Mouse (Mus musculus): ENCODE results near the gene Prrc2b.

DNA sequence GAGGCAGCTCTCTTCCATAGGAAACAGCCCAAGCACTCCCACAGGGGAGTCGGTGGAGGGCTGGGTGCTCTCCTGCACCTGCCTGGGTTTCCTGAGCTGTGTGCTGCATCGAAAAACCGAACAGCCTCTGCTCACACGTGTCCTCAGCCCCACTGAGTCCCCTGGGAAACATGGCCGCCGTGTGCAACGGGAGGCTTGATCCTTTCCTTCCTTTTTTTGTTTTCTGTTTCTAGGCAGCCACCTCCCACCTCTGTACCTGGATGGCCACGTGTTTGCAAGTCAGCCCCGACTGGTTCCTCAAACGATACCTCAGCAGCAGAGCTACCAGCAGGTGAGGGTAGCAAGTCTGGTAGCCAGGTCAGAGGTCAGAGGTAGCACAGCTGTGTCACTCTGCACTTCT lies 71.2 kb downstream of the Prrc2b start:
- TF ChIP-seq CTCF (IDR thresholded peaks at IDR 0.05) (no peak), POLR2A (IDR thresholded peaks at IDR 0.05; ENCODE audit: insufficient read depth, low read depth, low read length) (no peak), EP300 (IDR thresholded peaks at IDR 0.05; ENCODE audit: insufficient read depth, low read depth, low read length) (no peak)
